Mouse (Mus musculus) embryonic facial prominence, embryonic 14.5 days (tissue): ENCODE results near the gene Ddah2. TPM values are rescaled to one million over a fixed set of nuclear protein-coding genes. Genes with fewer than 3 reads are reported as not detected.

Experiments used
- ATAC-seq: fragments of 200-750 bp; cut with Nextera tagmentation; 2 replicates; pipeline ENCODE4 v1.8.0; 2017; ENCODE audit warnings: low read depth, moderate number of reproducible peaks, moderate TSS enrichment
- DNase-seq: peaks from one replicate; pipeline ENCODE4 v3.0.0-alpha.2; 2015; ENCODE audit warnings: low spot score
- H3K27ac ChIP-seq: fragments of 300-500 bp; sonication (generic); replicated peaks from 2 replicates; pipeline ENCODE4 v1.5.1; 2014; ENCODE audit warnings: low read depth, mild to moderate bottlenecking, low read length, moderate library complexity
- H3K27me3 ChIP-seq: fragments of 300-500 bp; sonication (generic); replicated peaks from 2 replicates; pipeline ENCODE4 v1.6.1; 2014; ENCODE audit warnings: low read length; ENCODE audit not compliant: control insufficient read depth, insufficient read depth
- H3K36me3 ChIP-seq: fragments of 300-500 bp; sonication (generic); 2 replicates; pipeline ENCODE4 v1.6.1; 2014; ENCODE audit warnings: low read length, mixed read lengths; ENCODE audit not compliant: control insufficient read depth, insufficient read depth
- H3K4me1 ChIP-seq: fragments of 300-500 bp; sonication (generic); 2 replicates; pipeline ENCODE4 v1.6.1; 2014; ENCODE audit warnings: antibody characterized with exemption, low read length; ENCODE audit not compliant: control insufficient read depth, insufficient read depth
- H3K4me2 ChIP-seq: fragments of 300-500 bp; sonication (generic); 2 replicates; pipeline ENCODE4 v1.6.1; 2014; ENCODE audit warnings: low read depth, mild to moderate bottlenecking, low read length, moderate library complexity, mixed read lengths
- H3K4me3 ChIP-seq: fragments of 300-500 bp; sonication (generic); 2 replicates; pipeline ENCODE4 v1.5.1; 2014; ENCODE audit warnings: low read depth, mild to moderate bottlenecking, low read length
- H3K9ac ChIP-seq: fragments of 300-500 bp; sonication (generic); 2 replicates; pipeline ENCODE4 v1.6.1; 2014; ENCODE audit warnings: low read depth, mild to moderate bottlenecking, low read length, moderate library complexity, mixed read lengths
- H3K9me3 ChIP-seq: fragments of 300-500 bp; sonication (generic); 2 replicates; pipeline ENCODE4 v1.6.1; 2016; ENCODE audit warnings: low read length; ENCODE audit not compliant: control insufficient read depth
- WGBS: fragments of 180-500 bp; shearing (Covaris S2); extraction: QIAGEN DNeasy Blood & Tissue Kit; methylation state at CpG from one replicate; pipeline ENCODE4 v1.1.7; 2014; 5-methylcytosine and 5-hydroxymethylcytosine counted together
- polyA plus RNA-seq: library from polyadenylated mRNA; unstranded; fragments of >200 nt; fragmentation: Nextera tagmentation; extraction: Ambion mirVana; gene quantifications from 2 replicates; pipeline ENCODE4 v1.2.1, GENCODE M21; 2014

Ddah2 gene
- polyA plus RNA-seq, 1 experiment from 2014 or later = 291 TPM

DNA sequence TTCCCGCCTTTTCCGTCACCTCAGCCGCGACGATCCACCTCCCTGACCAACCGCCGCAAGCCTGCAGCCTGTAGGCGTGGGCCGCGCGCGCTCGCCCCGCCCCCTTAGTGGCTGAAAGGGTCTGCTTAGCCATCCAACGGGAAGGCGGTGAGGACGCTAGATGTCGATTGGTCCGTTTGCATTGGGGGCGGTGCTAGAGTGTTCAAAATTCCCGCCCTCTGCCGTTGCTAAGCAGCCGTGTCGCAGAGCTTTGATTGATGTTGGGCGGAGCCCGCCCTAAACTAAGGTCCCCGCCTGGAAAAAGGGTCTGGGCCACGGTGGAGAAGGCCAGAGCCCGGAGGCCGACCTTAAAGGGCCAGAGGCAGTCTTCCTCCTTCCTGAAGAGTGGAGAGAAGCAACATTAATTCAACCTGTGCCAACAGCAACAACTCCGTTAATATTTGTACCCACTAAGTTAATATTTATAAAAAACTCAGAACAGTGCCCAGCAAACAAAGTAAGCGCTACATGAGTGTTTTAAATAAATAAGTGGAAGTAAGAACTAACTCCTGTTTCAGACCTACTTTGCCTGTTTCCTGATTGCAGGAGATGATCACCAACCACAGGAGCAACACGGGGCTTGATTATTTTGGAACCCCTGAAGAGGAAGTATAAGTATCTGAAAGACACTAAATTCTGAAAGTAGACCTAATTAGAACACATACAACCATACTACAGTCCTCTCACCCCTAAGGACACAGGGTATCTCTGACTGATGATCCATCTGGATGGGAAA, 12.0 kb upstream of the Ddah2 start, which contains the start of gene Msh5:
Gene Msh5, minus strand, starts transcription at position 65 of the 775 bp plus-strand sequence.
- Histone ChIP-seq H3K27me3 (no peaks in the 10 kb centered on the region), H3K4me2 (peak within 1 kb of the TSS; percentile 98), H3K36me3 (no peaks in the 10 kb centered on the region), H3K9me3 (no peaks in the 10 kb centered on the region), H3K27ac (peak within 1 kb of the TSS; percentile 96), H3K4me3 (peak within 1 kb of the TSS; percentile 66), H3K9ac (peak within 1 kb of the TSS; percentile 87), H3K4me1 (peaks cover 45% of the 10 kb centered on the region)
- 4% methylated on average over 29 of the region's 33 CpGs for WGBS
- DNase-seq (peak; percentile 99), ATAC-seq (peak; percentile 96)

DNA sequence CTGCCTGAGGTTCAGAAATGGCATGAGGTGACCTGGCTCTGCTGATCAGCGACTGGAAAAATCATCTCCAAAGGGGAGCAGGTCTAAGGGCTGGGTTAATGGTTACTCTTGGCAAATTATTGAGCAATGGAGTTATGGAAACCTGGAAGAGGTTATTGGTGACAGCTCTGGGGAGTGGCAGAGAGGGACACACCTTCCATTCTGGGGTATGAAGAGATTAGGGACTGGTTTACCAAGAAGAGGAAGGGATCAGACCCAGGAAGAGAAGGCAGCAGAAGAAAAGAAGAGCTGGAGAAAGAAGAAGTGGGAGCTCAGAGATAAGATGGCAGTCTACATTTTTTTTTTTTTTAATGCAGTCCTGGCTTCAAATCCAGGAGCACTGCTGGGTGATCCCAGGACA, 11.1 kb upstream of the Ddah2 start:
- ATAC-seq (no peak), DNase-seq (no peak)
- H3K4me1 ChIP-seq = peaks cover 50% of the 10 kb centered on the region

DNA sequence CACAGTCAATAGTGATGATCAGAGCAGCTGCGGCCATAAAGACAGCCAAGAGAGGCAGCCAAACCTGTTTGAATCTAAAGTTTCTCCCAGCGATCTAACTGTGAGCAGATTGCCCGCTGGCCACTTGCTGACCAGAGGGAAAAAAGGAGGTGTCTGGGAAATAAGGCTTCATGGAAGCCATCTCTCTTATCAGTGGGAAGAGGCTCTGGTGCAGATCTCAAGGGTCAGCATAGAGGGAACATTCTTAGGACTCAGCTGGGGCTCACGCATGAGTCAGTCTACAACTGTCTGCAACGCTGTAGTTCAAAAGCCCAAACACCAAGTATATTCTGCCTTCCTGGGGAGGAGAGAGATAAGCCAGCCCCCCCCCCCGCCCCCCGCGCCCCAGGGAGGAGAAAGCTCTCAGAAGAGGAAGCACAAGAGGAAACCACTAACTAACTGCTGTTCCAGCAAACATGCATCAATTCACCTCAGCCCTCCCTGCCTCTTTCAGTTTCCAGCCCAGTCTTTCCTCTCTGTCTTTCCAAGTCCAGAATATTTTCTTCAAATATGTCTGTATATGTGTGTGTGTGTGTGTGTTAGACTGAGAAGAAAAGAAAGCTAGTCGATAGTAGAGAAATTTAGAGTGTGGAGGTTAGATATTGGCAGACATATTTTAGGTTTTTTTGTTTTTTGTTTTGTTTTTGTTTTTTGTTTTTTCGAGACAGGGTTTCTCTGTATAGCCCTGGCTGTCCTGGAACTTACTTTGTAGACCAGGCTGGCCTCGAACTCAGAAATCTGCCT, 10.5 kb upstream of the Ddah2 start:
- H3K4me2 ChIP-seq = 0 out of 2 replicates have a peak overlapping the region, but pooled peaks have one; percentile 2
- peaks cover 50% of the 10 kb centered on the region for H3K4me1 ChIP-seq

More for the DNA sequence above, 11.1 kb upstream of the Ddah2 start:
- Histone ChIP-seq H3K9me3 (no peaks in the 10 kb centered on the region), H3K27me3 (no peaks in the 10 kb centered on the region), H3K9ac (no peak overlapping the region), H3K4me3 (no peak overlapping the region), H3K27ac (peak overlapping the region; percentile 96), H3K4me2 (0 out of 2 replicates have a peak overlapping the region, but pooled peaks have one; percentile 2), H3K36me3 (peaks cover 7% of the 10 kb centered on the region)
- 62% methylated on average over 1 of the region's 1 CpGs for WGBS

DNA sequence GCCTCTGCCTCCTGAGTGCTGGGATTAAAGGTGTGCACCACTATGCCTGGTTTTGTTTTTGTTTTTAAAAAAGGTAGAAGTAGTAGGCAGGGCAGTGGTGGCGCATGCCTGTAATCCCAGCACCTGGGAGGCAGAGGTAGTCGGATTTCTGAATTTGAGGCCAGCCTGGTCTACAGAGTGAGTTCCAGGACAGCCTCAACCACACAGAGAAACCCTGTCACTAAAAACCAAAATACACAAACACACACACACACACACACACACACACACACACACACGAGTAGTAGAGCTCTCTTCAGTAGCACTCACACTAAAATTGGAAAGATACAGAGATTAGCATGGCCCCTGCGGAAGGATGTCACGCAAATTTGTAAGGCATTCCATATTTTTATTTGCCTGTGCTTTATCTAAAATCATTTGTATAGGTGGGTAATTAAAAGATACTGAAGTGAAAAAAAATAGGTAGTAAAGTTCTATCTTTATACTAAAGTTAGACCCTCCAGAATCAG, 9.8 kb upstream of the Ddah2 start:
- DNase-seq = no peak
- Histone ChIP-seq H3K27me3 (no peaks in the 10 kb centered on the region), H3K4me1 (peaks cover 50% of the 10 kb centered on the region), H3K9me3 (no peaks in the 10 kb centered on the region), H3K27ac (peak overlapping the region; percentile 96), H3K4me3 (peak overlapping the region; percentile 61; the same call in 1 of the 2 replicates), H3K9ac (peak overlapping the region; percentile 84; the same call in 1 of the 2 replicates), H3K4me2 (peak overlapping the region; percentile 83), H3K36me3 (peaks cover 20% of the 10 kb centered on the region)
- WGBS = 70% methylated on average over 5 of the region's 5 CpGs
- ATAC-seq = no peak

More for the DNA sequence above, 10.5 kb upstream of the Ddah2 start:
- Histone ChIP-seq H3K36me3 (peaks cover 14% of the 10 kb centered on the region), H3K27ac (peak overlapping the region; percentile 96), H3K9ac (no peak overlapping the region), H3K27me3 (no peaks in the 10 kb centered on the region), H3K4me3 (no peak overlapping the region), H3K9me3 (no peaks in the 10 kb centered on the region)
- no peak for ATAC-seq
- 35% methylated on average over 10 of the region's 11 CpGs for WGBS
- DNase-seq = no peak

DNA sequence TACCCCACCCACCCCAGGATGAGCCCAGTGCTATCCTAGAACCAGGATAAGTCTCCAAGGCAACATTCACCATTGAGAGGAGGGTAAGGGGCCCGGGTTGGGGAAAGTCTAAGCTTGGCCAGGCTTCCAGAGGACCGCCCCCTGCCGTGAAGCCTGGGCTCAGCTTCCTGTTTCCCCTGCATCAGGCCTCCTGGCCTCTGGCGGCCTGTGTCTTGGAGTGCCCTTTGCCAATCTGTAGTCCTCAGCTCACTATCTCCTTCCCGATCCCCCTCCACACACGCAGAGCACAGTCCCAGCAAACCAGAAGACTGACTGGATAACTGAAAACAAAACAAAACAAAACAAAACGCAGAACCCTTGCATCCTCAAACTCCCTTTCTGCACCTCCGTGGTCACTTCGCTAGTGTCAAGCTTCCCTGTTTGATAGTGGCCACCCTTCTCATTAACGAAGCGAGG, 9.2 kb upstream of the Ddah2 start, which contains the start of gene Clic1:
Gene Clic1, plus strand, starts transcription at position 406 of the 456 bp plus-strand sequence.
- 2% methylated on average over 11 of the region's 11 CpGs for WGBS
- H3K27me3 ChIP-seq = no peaks in the 10 kb centered on the region
- DNase-seq (peak; percentile 94), ATAC-seq (peak; percentile 35)
- peak within 1 kb of the TSS; percentile 61 for H3K4me3 ChIP-seq
- H3K36me3 ChIP-seq = peaks cover 25% of the 10 kb centered on the region
- H3K4me2 ChIP-seq = peak within 1 kb of the TSS; percentile 83
- peaks cover 50% of the 10 kb centered on the region for H3K4me1 ChIP-seq
- H3K27ac ChIP-seq = peak within 1 kb of the TSS; percentile 96
- no peaks in the 10 kb centered on the region for H3K9me3 ChIP-seq
- H3K9ac ChIP-seq = peak within 1 kb of the TSS; percentile 84

DNA sequence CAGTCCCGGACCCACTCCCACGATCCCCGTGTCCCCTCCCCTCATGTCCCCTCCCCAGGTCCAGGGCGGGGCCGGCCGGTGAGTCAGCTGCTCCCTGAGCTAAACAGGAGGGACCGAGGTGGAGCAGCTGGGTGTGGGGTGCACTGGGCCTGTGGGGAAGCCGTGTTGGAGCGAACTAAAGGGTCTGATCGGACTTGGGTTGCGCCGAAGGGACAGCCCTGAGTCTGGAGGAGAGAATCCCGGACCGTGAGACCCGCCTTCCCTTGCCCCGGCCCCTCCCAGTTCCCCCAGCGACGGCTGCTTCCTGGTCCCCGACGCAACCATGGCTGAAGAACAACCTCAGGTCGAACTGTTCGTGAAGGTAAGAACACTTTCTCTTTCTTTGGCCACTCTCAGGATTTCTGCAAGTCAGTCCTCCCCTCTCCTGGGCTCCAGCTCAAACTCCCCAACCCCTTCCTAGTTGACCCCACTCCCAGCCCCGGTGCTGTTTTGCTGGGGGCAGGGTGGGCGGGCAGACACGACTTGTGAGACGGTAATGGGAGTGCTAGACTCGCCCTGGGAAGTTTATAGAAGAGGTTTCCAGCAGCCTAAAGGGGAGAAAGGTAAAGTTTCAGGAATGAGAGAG, 8.6 kb upstream of the Ddah2 start:
- Histone ChIP-seq H3K4me1 (peaks cover 46% of the 10 kb centered on the region), H3K4me2 (peak overlapping the region; percentile 83), H3K27me3 (no peaks in the 10 kb centered on the region), H3K9ac (peak overlapping the region; percentile 84), H3K27ac (peak overlapping the region; percentile 96), H3K9me3 (no peaks in the 10 kb centered on the region), H3K4me3 (peak overlapping the region; percentile 61), H3K36me3 (peaks cover 30% of the 10 kb centered on the region)
- DNase-seq (peak; percentile 85), ATAC-seq (peak; percentile 34)
- under 1% methylated on average over 21 of the region's 27 CpGs for WGBS

DNA sequence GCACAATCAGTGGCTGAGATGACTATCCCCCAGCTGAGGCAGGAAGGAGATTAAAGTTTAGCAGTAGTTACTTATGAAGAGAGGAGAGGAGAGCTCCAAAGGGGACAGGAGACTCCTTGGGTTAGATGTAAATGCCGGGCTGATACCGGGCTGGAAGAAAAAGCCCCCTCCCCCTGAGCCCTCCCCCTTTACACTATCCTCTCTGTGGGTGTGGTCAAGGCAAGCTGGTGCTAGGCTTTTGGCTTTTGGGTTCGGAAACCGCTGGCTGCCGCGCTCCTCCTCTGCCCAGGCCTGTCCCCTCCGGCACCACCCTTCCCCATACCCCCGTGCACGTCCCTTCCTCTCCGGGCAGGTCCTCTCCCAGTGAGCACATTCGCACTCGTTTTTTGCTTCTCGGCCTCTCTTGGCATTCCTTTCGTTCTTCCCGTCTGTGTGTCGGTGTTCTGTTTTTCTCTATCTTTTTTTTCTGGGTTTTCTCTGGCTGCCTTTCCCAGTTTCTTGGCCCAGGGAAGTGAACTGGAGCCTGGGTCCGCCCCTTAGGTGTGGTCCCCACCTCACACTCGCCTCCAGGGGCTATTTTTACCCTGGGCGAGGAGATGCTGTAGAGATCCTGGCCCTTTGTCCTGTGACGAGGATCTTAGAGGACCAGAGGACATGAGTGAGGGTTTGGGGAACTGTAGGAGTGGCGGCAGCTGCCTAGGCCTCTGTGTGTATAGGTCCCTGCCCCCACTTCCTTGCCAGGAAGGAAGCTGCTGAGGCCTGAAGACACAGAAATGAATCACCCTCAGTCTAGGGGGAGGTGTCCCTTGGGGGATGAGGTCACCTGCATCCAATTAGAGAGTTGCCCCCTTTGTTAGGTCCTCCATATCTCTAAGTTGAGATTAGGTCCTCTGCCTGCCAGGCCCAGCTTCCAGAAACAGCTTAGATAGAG, 7.4 kb upstream of the Ddah2 start:
- Histone ChIP-seq H3K36me3 (peaks cover 42% of the 10 kb centered on the region), H3K9ac (peak overlapping the region; percentile 84), H3K4me3 (peak overlapping the region; percentile 61), H3K4me1 (peaks cover 36% of the 10 kb centered on the region), H3K4me2 (peak overlapping the region; percentile 83), H3K27me3 (no peaks in the 10 kb centered on the region), H3K27ac (peak overlapping the region; percentile 96), H3K9me3 (no peaks in the 10 kb centered on the region)
- under 1% methylated on average over 21 of the region's 21 CpGs for WGBS
- ATAC-seq (peak; percentile 45), DNase-seq (peak; percentile 92)
